Mouse (Mus musculus) kidney, postnatal 0 days (tissue): ENCODE measurements at regions not wholly inside any gene's neighbourhood (a gene's known extent, or its start where the extent isn't known, plus 50 kb on each side); places are given as distances from the start of the nearest gene placed in this dataset.
"Not testable (repeated sequence)": the region's sequence is repeated elsewhere in the genome, so short reads cannot be mapped to it uniquely, and the experiment has no call there.

Experiments used
- ATAC-seq: fragments of 200-750 bp; cut with Nextera tagmentation; replicated peaks from 2 replicates; pipeline ENCODE4 v1.8.0; 2017; ENCODE audit warnings: low read depth, moderate number of reproducible peaks, moderate TSS enrichment, moderate library complexity; ENCODE audit not compliant: low FRiP score
- DNase-seq: peaks from one replicate; pipeline ENCODE4 v3.0.0-alpha.2; 2016; ENCODE audit warnings: low spot score
- H3K27ac ChIP-seq: fragments of 300-500 bp; sonication (generic); 2 replicates; pipeline ENCODE4 v1.5.1; 2014; ENCODE audit warnings: mild to moderate bottlenecking
- H3K27me3 ChIP-seq: fragments of 300-500 bp; sonication (generic); 2 replicates; pipeline ENCODE4 v1.6.1; 2014; ENCODE audit warnings: low read length, mixed read lengths; ENCODE audit not compliant: insufficient read depth
- H3K36me3 ChIP-seq: fragments of 300-500 bp; sonication (generic); 2 replicates; pipeline ENCODE4 v1.6.1; 2014; ENCODE audit warnings: low read length, mixed read lengths; ENCODE audit not compliant: insufficient read depth
- H3K4me1 ChIP-seq: fragments of 300-500 bp; sonication (generic); replicated peaks from 2 replicates; pipeline ENCODE4 v1.6.1; 2014; ENCODE audit warnings: antibody characterized with exemption, low read length, mixed read lengths; ENCODE audit not compliant: insufficient read depth
- H3K4me2 ChIP-seq: fragments of 300-500 bp; sonication (generic); 2 replicates; pipeline ENCODE4 v1.6.1; 2014; ENCODE audit warnings: mild to moderate bottlenecking, low read length, moderate library complexity, mixed read lengths
- H3K4me3 ChIP-seq: fragments of 300-500 bp; sonication (generic); replicated peaks from 2 replicates; pipeline ENCODE4 v1.5.1; 2014; ENCODE audit warnings: low read depth, low read length
- H3K9ac ChIP-seq: fragments of 300-500 bp; sonication (generic); 2 replicates; pipeline ENCODE4 v1.6.1; 2014; ENCODE audit warnings: low read depth, low read length
- H3K9me3 ChIP-seq: fragments of 300-500 bp; sonication (generic); replicated peaks from 2 replicates; pipeline ENCODE4 v1.6.1; 2016; ENCODE audit warnings: low read length, inconsistent platforms, mixed read lengths
- CTCF ChIP-seq: IDR thresholded peaks from 2 replicates; pipeline ENCODE4 v1.5.1; 2016; ENCODE audit warnings: antibody characterized with exemption, low read depth, mild to moderate bottlenecking, moderate library complexity
- WGBS: fragments of 180-500 bp; shearing (Covaris S2); extraction: QIAGEN DNeasy Blood & Tissue Kit; methylation state at CpG from one replicate; pipeline ENCODE4 v1.1.7; 2014; 5-methylcytosine and 5-hydroxymethylcytosine counted together

DNA sequence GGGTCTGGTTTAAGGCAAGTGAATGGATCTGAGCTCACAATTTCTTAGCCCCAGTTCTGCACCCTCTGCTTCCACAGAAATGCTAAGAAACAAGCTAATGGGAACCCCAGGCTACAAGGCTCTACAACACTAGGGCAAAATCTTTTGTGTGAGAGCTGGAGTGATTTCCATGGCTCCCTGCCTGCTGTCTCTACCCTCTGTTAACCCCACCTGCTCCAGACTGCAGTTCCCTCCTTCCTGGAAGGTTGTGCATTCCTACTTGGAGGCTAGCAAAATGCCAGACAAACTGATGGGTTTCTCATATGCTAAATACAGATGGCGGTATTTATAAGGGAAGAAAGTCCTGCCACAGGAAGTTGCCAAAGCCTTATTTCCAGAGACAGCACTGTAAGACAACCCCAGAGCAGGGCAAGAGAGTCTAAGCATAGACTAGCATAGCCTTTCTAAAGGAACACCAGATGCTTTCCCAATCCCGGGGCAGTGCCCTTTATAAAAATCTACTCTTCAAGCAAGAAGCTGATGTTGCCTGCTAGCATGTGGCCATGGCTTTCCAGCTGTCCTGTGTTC lies 145.1 kb downstream of the Spata19 start:
- ATAC-seq = no peak
- DNase-seq = no peak

DNA sequence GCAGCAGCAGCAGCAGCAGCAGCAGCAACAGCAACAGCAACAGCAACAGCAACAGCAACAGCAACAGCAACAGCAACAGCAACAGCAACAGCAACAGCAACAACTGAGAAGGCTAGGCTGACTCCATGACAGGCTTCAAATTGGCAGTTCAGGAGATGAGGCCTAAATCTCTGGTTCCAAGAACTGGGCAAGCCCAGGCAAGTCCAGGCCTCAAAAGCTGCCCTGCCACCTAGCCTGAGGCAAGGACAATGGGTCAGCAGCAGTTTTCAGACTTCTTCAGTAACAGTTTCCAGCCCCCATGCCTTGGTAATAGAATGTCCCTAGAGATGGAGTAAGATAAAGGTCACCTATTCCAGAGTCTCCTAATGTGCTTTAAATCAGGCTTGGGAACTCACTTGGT lies 158.1 kb downstream of the Spata19 start:
- H3K9ac ChIP-seq, H3K4me1 ChIP-seq, H3K27me3 ChIP-seq, H3K9me3 ChIP-seq, DNase-seq, H3K4me2 ChIP-seq, H3K36me3 ChIP-seq, H3K4me3 ChIP-seq, H3K27ac ChIP-seq, ATAC-seq: not testable (repeated sequence)

More for the DNA sequence above, 145.1 kb downstream of the Spata19 start:
- TF ChIP-seq CTCF = no peak
- Histone ChIP-seq H3K9me3 (no peaks in the 10 kb centered on the region), H3K4me2 (no peak overlapping the region), H3K27me3 (no peaks in the 10 kb centered on the region), H3K4me1 (no peaks in the 10 kb centered on the region), H3K36me3 (no peaks in the 10 kb centered on the region), H3K4me3 (no peak overlapping the region), H3K9ac (no peak overlapping the region), H3K27ac (no peak overlapping the region)
- WGBS = 76% methylated on average over 2 of the region's 2 CpGs

DNA sequence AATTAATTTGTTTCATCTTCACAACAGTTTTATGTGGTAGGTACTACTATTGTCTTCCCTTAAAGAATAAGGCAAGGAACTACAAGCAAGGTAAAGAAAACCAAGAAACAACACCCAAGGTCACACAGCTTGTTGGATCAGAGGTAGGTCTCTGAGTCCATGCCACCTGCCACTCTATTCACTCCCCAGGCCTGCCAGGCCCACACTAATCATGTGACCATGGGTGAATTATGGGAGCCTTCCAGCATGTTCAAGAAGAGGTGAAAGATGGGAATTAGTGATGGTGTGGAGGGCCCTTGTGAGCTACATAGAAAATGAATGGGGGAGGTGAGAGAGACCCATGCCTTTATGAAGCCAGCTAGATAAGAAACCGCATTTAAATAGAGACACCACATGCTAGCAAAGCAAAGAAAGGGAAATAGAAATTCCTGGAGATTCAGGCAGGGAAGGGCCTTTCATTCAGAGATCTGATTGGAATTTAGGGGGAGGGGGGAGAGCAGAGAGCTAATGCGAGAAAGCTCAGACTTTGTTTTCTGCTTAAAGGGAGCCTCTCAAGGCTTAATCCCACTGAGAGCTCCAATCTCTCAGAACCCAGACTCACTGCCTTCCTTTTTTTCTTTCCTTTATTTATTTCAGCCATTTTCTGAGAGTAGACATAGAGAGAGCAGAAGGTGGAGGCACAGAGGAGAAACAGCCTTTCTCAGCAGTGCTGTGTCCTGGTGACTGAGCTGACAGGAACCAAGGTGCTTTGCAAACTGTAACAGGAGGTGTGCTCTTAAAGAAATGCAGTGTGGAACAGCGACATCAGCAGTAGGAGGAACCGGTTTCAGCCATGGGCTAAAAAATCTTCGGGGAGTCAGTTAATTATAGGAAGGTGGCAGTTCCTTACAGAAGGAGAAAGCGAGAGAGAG lies 160.0 kb downstream of the Spata19 start:
- Histone ChIP-seq H3K27ac (no peak overlapping the region), H3K36me3 (no peaks in the 10 kb centered on the region), H3K27me3 (no peaks in the 10 kb centered on the region), H3K4me1 (no peaks in the 10 kb centered on the region), H3K9ac (no peak overlapping the region), H3K4me3 (no peak overlapping the region), H3K4me2 (no peak overlapping the region), H3K9me3 (no peaks in the 10 kb centered on the region)
- DNase-seq (no peak), ATAC-seq (no peak)
- WGBS = 30% methylated on average over 6 of the region's 6 CpGs
- TF ChIP-seq CTCF = no peak

DNA sequence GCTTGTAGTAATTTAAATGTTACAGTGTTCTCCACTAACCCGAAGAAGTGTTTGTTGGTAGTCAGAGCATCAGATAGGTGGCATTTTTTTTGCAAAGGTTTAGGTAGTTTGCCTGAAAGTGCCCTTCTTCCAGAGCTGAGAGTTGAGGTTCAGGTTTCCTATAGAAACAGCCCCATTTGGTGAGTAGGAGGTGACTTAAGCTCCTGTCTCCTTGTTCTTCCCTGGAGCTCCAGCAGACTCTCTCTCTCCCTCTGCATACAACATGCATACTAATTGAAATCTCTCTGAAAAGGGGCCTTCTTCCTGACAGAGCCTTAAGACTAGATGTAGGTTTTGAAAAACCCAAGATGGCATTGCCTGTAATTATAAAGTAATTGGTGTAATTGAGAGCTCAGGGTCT lies 161.3 kb downstream of the Spata19 start:
- H3K4me2 ChIP-seq = no peak overlapping the region
- no peaks in the 10 kb centered on the region for H3K36me3 ChIP-seq
- H3K27ac ChIP-seq = no peak overlapping the region
- H3K27me3 ChIP-seq = no peaks in the 10 kb centered on the region
- no peaks in the 10 kb centered on the region for H3K4me1 ChIP-seq
- TF ChIP-seq CTCF = no peak
- WGBS = 52% methylated on average over 1 of the region's 1 CpGs
- DNase-seq (no peak), ATAC-seq (no peak)
- no peaks in the 10 kb centered on the region; the same call in 1 of the 2 replicates for H3K9me3 ChIP-seq
- H3K9ac ChIP-seq = no peak overlapping the region
- H3K4me3 ChIP-seq = no peak overlapping the region

DNA sequence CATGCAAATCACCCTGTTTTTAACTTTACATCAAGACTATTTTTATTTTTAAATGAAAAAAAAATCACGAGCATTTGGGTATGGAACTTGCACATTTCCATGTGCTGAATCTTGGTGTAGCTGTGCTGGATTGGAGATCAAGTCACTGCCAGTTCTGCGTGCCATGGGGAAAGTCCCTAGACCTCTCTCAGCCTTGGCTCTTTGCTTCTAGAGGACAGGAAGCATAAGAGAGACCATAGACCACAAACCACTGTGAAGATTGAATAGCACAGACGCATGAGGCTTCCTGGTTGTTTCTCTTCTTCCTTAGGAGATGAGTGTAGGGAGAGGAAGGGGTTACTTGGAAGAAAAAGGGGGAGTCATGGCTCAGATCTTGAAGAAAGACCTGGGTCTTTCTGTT lies 161.7 kb downstream of the Spata19 start:
- Histone ChIP-seq H3K4me2 (no peak overlapping the region), H3K4me3 (no peak overlapping the region), H3K9ac (no peak overlapping the region), H3K27me3 (no peaks in the 10 kb centered on the region), H3K27ac (no peak overlapping the region), H3K36me3 (no peaks in the 10 kb centered on the region), H3K9me3 (no peaks in the 10 kb centered on the region; the same call in 1 of the 2 replicates), H3K4me1 (no peaks in the 10 kb centered on the region)
- ATAC-seq = no peak
- no peak for DNase-seq
- WGBS = 86% methylated on average over 3 of the region's 3 CpGs
- no peak for TF ChIP-seq CTCF

DNA sequence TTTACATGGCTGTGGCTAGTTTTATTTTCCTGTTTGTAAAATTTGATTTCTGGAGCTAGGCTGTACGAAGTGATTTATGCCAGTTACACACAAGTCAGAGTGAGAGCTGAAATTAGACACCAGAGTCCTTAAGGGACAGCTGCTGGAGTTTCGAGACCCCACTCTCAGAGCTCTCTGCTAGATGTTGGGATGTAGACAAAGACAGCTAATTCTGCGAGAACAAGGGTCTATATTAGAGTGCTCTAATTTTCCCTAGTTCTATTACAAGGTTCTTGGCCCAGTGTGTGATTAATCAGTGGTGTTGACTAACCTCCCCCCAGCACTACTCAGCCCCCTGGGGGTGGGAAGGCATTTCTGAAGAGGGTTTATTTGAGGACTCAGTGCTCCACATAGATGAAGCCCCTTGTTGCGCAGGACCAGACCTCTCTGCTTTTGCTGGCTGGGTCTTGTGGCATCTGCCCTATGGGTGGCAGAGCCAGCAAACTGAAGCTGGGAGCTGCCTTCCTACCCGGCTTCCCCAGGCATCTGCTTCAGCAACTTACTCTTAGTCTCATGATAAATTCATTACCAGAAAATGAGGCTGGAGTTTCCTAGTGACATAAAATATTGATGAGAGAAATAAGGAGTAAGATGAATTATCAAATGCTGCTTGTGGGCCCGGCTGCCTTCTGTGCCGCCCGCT lies 171.9 kb downstream of the Spata19 start:
- Histone ChIP-seq H3K9me3 (no peaks in the 10 kb centered on the region), H3K27me3 (no peaks in the 10 kb centered on the region), H3K27ac (no peak overlapping the region), H3K9ac (no peak overlapping the region), H3K4me3 (no peak overlapping the region), H3K36me3 (no peaks in the 10 kb centered on the region), H3K4me1 (no peaks in the 10 kb centered on the region), H3K4me2 (no peak overlapping the region)
- ATAC-seq (no peak), DNase-seq (peak; percentile 9)
- WGBS = 58% methylated on average over 8 of the region's 8 CpGs
- TF ChIP-seq CTCF = no peak
